Mouse (Mus musculus) midbrain, postnatal 0 days (tissue): Measurements from ENCODE around the gene Gm49342. TPM values are rescaled to one million over a fixed set of nuclear protein-coding genes. Genes with fewer than 3 reads are reported as not detected.
A peak's percentile ranks its signal among the peaks of the same experiment; 100 is the strongest.
"Not testable (repeated sequence)": the region's sequence is repeated elsewhere in the genome, so short reads cannot be mapped to it uniquely, and the experiment has no call there.

Experiments used
- ATAC-seq: fragments of 200-750 bp; cut with Nextera tagmentation; 2 replicates; pipeline ENCODE4 v1.8.0; 2017; ENCODE audit warnings: moderate number of reproducible peaks, mild to moderate bottlenecking, moderate TSS enrichment, moderate library complexity; ENCODE audit not compliant: low FRiP score
- DNase-seq: peaks from one replicate; pipeline ENCODE4 v3.0.0-alpha.2; 2015; ENCODE audit warnings: low spot score
- H3K27ac ChIP-seq: fragments of 300-500 bp; sonication (generic); 2 replicates; pipeline ENCODE4 v1.5.1; 2014; ENCODE audit warnings: low read depth, mild to moderate bottlenecking, low read length, mixed read lengths
- H3K27me3 ChIP-seq: fragments of 300-500 bp; sonication (generic); 2 replicates; pipeline ENCODE4 v1.6.1; 2014; ENCODE audit warnings: low read length, control low read depth, mixed read lengths; ENCODE audit not compliant: insufficient read depth
- H3K36me3 ChIP-seq: fragments of 300-500 bp; sonication (generic); 2 replicates; pipeline ENCODE4 v1.6.1; 2014; ENCODE audit warnings: low read length, control low read depth, mixed read lengths; ENCODE audit not compliant: insufficient read depth
- H3K4me1 ChIP-seq: fragments of 300-500 bp; sonication (generic); 2 replicates; pipeline ENCODE4 v1.6.1; 2014; ENCODE audit warnings: mild to moderate bottlenecking, control low read depth, antibody characterized with exemption, low read length, mixed read lengths; ENCODE audit not compliant: insufficient read depth
- H3K4me2 ChIP-seq: fragments of 300-500 bp; sonication (generic); 2 replicates; pipeline ENCODE4 v1.6.1; 2014; ENCODE audit warnings: low read depth, mild to moderate bottlenecking, low read length, mixed read lengths; ENCODE audit not compliant: poor library complexity, severe bottlenecking
- H3K4me3 ChIP-seq: fragments of 300-500 bp; sonication (generic); 2 replicates; pipeline ENCODE4 v1.5.1; 2014; ENCODE audit warnings: low read depth, mild to moderate bottlenecking, low read length, moderate library complexity
- H3K9ac ChIP-seq: fragments of 300-500 bp; sonication (generic); replicated peaks from 2 replicates; pipeline ENCODE4 v1.6.1; 2014; ENCODE audit warnings: mild to moderate bottlenecking, low read length, moderate library complexity, mixed read lengths; ENCODE audit not compliant: poor library complexity, severe bottlenecking
- H3K9me3 ChIP-seq: fragments of 300-500 bp; sonication (generic); 2 replicates; pipeline ENCODE4 v1.6.1; 2016; ENCODE audit warnings: low read length, control low read depth
- CTCF ChIP-seq: IDR thresholded peaks from 2 replicates; pipeline ENCODE4 v1.5.1; 2016; ENCODE audit warnings: antibody characterized with exemption, mild to moderate bottlenecking
- WGBS: fragments of 180-500 bp; shearing (Covaris S2); extraction: QIAGEN DNeasy Blood & Tissue Kit; methylation state at CpG from one replicate; pipeline ENCODE4 v1.1.7; 2014; 5-methylcytosine and 5-hydroxymethylcytosine counted together
- polyA plus RNA-seq: library from polyadenylated mRNA; unstranded; fragments of >200 nt; fragmentation: Nextera tagmentation; extraction: Ambion mirVana; gene quantifications from 2 replicates; pipeline ENCODE4 v1.2.1, GENCODE M21; 2015
- total RNA-seq: library from RNA; depleted of rRNA; stranded (reverse); fragments of >200 nt; gene quantifications from 2 replicates; pipeline ENCODE4 v1.2.3, GENCODE M21; 2014

Gm49342 gene
- total and polyA plus RNA-seq, 2 experiments from 2014 or later, result 0.75 to 0.82 TPM

DNA sequence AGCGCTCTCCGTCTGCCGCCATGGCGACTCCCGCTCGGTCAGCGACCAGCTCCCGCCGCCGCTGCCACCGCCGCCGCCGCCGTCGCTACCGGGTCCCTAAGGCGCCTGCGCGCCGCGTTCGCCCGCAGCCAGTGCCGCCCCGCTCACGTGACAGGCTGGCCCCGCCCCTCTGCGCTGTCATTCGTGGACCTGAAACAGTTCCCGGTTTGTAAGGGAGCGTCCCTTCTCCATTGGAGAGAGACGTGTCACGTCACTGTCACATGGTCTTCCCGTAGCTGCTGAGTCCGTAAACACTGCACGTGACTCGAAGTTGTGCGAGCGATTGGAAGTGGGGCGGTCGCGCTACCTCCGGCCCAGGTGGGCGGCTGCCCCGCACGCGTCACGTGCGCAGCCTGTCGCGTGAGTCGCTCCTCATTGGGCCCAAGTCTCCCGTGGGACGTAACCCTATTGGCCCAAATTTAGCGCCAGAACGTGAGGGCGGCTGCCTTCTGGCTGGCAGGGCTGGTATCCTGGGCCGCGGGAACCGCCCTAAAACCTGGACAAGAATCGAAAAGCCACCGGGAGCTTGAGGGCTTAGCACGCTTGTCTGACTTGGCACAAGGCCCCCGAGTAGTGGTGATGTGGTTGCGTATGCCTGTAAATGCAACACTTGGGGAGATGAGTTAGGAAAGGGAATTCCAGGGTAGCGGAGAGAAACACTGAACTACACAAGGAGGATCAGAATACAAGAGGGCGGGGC, 13.4 kb upstream of the Gm49342 start, which contains the start of the genes Pip4p1 and Pnp:
Gene Pip4p1, minus strand, starts transcription at position 103 of the 739 bp plus-strand sequence.
Gene Pnp, plus strand, starts transcription at position 329 of the 739 bp plus-strand sequence.
- peak within 1 kb of the TSS; percentile 89 for H3K4me2 ChIP-seq
- DNase-seq (peak; percentile 100), ATAC-seq (peak; percentile 100)
- no peaks in the 10 kb centered on the region for H3K9me3 ChIP-seq
- no peaks in the 10 kb centered on the region for H3K27me3 ChIP-seq
- TF ChIP-seq CTCF, result no peak
- peak within 1 kb of the TSS; percentile 97 for H3K4me3 ChIP-seq
- H3K27ac ChIP-seq, result peak within 1 kb of the TSS; percentile 85
- WGBS, result under 1% methylated on average over 59 of the region's 68 CpGs
- peaks cover 8% of the 10 kb centered on the region; the same call in 1 of the 2 replicates for H3K4me1 ChIP-seq
- peak within 1 kb of the TSS; percentile 99 for H3K9ac ChIP-seq
- peaks cover 23% of the 10 kb centered on the region for H3K36me3 ChIP-seq

DNA sequence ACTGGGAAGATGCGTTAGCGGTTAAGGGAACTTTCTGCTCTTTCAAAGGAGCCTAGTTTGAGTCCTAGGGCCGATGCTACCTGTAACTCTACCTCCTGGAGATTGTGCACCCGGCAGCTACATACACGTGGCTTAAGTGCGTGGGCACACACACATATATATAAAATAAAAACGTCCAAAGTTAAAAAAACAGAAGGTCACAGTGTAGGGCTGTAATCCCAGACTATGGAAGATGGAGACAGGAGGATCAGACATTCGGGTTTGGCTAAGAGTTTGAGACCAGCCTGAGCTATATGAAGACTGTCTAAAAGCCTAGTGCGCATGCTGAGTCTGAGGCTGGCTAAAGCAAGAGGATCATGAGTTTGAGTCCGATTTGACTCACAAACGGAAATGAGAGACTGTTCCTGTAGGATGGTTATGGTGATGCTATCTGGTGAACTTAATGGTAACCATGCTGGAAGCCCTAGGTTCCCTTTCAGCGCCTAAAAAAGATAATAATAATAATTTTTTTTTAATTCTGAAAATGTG, 12.8 kb upstream of the Gm49342 start:
- no peak for DNase-seq
- H3K27ac ChIP-seq, result peak overlapping the region; percentile 48

DNA sequence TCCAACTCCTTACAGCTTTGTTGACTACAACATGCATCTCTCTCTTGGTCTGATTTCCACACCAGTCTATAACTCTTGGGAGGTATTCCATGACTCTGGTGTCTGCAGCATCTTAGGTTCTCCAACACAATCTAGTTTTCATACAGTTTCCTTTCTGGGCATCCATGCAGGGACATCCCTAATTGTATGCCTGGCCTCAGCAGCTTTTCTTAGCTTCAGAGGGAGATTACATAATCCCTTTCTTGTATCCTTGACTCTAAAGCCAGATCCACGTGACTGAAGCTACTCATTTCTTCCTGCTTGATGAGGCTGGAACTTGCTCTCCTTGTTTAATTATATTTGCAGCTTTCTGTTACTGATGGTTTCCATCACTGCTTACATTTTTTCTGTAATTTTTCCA, 7.7 kb upstream of the Gm49342 start:
- no peaks in the 10 kb centered on the region for H3K4me1 ChIP-seq
- H3K4me2 ChIP-seq, result no peak overlapping the region
- H3K4me3 ChIP-seq, result no peak overlapping the region
- no peak for TF ChIP-seq CTCF
- no peaks in the 10 kb centered on the region for H3K9me3 ChIP-seq
- no peaks in the 10 kb centered on the region for H3K36me3 ChIP-seq
- ATAC-seq (no peak), DNase-seq (no peak)
- WGBS, result 45% methylated on average over 1 of the region's 1 CpGs
- no peak overlapping the region for H3K27ac ChIP-seq
- no peak overlapping the region for H3K9ac ChIP-seq
- no peaks in the 10 kb centered on the region for H3K27me3 ChIP-seq

More for the DNA sequence above, 12.8 kb upstream of the Gm49342 start:
- H3K4me2 ChIP-seq, result peak overlapping the region; percentile 56
- H3K9ac ChIP-seq, result peak overlapping the region; percentile 45
- no peaks in the 10 kb centered on the region for H3K9me3 ChIP-seq
- 10% methylated on average over 12 of the region's 12 CpGs for WGBS
- no peaks in the 10 kb centered on the region for H3K27me3 ChIP-seq
- peak overlapping the region; percentile 97 for H3K4me3 ChIP-seq
- ATAC-seq, result no peak
- TF ChIP-seq CTCF, result no peak
- H3K36me3 ChIP-seq, result peaks cover 23% of the 10 kb centered on the region
- peaks cover 8% of the 10 kb centered on the region; the same call in 1 of the 2 replicates for H3K4me1 ChIP-seq

DNA sequence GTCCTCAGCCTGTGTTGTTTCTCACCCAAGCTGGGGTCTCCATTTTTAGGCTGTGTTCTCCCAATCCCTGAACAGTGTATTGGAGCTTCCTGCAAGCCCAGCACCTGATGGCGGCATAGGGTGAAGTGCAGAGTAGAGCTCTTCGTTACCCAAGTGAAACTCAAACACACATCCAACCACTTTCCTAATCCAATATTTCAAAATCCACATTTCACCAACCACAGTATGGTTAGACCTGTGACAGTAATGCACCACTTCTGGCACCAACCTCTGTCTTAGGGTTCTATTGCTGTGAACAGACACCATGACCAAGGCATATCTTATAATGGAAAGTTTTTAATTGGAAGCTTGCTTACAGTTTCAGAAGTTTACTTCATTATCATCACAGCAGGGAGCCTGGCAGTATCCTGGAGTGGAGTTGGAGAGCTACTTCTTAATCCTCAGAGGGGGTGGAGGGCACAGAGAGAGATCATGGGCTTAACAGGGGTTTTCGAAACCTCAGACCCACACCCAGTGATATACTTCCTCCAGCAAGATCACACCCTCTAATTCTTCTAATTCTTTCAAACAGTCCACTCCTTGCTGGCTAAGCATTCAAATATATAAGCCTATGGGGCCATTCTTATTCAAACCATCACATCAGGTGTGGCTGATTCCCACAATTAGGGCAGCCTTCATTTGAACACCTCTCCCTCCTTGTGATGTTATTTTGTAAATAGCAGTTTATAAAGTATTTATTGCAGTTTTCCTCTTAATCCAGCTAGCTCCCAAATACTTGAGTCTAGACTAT, 6.0 kb upstream of the Gm49342 start:
- DNase-seq (no peak), ATAC-seq (no peak)
- no peak for TF ChIP-seq CTCF
- no peak overlapping the region for H3K4me2 ChIP-seq
- no peak overlapping the region for H3K4me3 ChIP-seq
- no peaks in the 10 kb centered on the region for H3K27me3 ChIP-seq
- 96% methylated on average over 3 of the region's 3 CpGs for WGBS
- no peaks in the 10 kb centered on the region for H3K4me1 ChIP-seq
- no peaks in the 10 kb centered on the region for H3K9me3 ChIP-seq
- no peak overlapping the region for H3K9ac ChIP-seq
- H3K36me3 ChIP-seq, result no peaks in the 10 kb centered on the region
- H3K27ac ChIP-seq, result no peak overlapping the region

DNA sequence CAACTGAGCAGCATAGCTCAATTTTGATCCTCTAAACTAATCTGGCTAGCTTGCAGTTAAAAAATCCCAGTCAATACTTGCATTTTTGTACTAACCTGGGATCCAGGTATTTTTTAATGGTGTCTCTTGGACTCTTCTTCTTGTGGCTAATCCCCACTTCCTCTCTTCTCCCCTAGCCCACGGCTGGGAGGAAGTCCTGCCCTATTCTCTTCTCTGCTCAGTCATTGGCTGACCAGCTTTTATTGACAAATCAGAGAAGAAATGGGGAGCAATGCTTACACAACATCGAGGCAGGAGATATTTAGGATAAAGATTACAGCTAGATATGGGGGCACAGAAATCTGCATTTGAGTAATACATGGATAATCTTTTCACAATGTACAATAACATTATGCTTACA, 5.4 kb upstream of the Gm49342 start:
- no peak overlapping the region for H3K27ac ChIP-seq
- no peaks in the 10 kb centered on the region for H3K27me3 ChIP-seq
- no peak for ATAC-seq
- no peak for TF ChIP-seq CTCF
- no peak overlapping the region for H3K4me3 ChIP-seq
- H3K4me1 ChIP-seq, result no peaks in the 10 kb centered on the region
- no peak overlapping the region for H3K9ac ChIP-seq
- H3K9me3 ChIP-seq, result no peaks in the 10 kb centered on the region
- H3K36me3 ChIP-seq, result no peaks in the 10 kb centered on the region
- WGBS, result 43% methylated on average over 2 of the region's 2 CpGs
- no peak overlapping the region for H3K4me2 ChIP-seq
- no peak for DNase-seq

DNA sequence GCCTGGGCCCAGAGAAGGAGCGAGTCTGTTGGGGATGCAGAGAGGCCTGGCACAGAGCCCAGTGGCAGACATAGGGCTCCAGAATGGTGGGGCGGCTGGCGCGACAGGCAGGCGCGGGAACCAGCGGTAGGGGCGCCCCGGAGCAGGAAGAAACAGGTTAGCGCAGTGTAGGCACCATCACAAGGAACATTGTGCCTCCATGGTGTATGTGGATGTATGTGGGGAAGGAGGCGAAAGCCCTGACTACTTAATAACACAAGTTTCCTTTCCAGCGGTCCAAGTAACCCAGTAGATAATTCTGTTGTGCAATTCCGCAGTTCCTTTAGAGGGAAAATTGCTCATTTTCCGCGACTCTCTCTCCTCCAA, 334 bp downstream of the Gm49342 start:
- peak; percentile 58 for DNase-seq
- ATAC-seq, result peak; percentile 97

DNA sequence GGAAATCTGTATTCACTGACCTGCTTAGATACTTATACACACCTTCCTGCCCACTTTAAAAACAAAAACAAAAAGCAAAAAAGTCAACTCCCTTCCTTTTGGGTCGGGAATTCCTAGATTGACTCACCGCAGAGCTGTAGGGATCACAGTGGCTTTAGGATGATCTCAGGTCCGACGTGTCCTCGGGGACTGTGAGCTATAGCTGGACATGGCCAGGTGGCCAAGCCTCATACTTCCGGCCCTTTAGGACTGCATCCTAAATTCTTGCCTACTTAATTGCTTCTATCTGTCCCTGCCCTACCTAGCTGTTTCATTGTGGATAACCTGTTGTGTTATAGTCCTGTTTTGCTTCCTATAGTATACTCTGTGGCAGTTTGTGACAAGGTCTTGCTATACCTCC, 764 bp downstream of the Gm49342 start:
- H3K9ac ChIP-seq, result peak overlapping the region; percentile 50
- 7% methylated on average over 6 of the region's 6 CpGs for WGBS
- H3K9me3 ChIP-seq, H3K36me3 ChIP-seq, ATAC-seq, DNase-seq, H3K27me3 ChIP-seq, H3K4me1 ChIP-seq: not testable (repeated sequence)
- H3K4me2 ChIP-seq, result peak overlapping the region; percentile 59
- H3K27ac ChIP-seq, result peak overlapping the region; percentile 67; the same call in 1 of the 2 replicates
- peak overlapping the region; percentile 46 for H3K4me3 ChIP-seq

More for the DNA sequence above, 334 bp downstream of the Gm49342 start:
- peak; percentile 50 for TF ChIP-seq CTCF
- peak overlapping the region; percentile 46 for H3K4me3 ChIP-seq
- H3K9me3 ChIP-seq, H3K36me3 ChIP-seq, H3K4me1 ChIP-seq, H3K27me3 ChIP-seq: not testable (repeated sequence)
- H3K27ac ChIP-seq, result peak overlapping the region; percentile 67
- H3K9ac ChIP-seq, result peak overlapping the region; percentile 50
- H3K4me2 ChIP-seq, result peak overlapping the region; percentile 59
- 0% methylated on average over 12 of the region's 15 CpGs for WGBS

DNA sequence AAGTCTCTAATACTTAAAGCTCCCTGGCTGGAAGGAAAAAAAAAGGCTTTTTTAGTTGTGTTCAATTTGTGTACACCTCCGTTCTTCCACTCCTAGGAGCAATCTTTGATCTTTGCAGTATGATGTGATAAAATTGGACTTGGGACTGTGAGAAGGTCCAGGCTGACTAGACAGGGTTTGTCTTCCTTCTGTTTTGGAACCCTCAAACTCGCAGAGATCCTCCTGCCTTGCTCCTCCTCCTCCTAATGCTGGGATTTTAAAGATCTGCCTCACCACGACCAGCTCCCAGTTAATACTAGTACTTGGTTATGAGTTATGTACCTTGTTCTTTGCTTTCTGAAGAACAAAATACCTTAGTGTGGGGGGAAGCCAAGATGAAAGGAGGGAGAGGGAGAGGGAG, 1.2 kb downstream of the Gm49342 start:
- H3K36me3 ChIP-seq, H3K27me3 ChIP-seq, H3K9ac ChIP-seq, ATAC-seq, H3K27ac ChIP-seq, H3K4me1 ChIP-seq, H3K9me3 ChIP-seq, DNase-seq: not testable (repeated sequence)
- Histone ChIP-seq H3K4me3 (peak overlapping the region; percentile 46), H3K4me2 (peak overlapping the region; percentile 59)
- WGBS, result 20% methylated on average over 3 of the region's 3 CpGs
